Mouse (Mus musculus) stomach, embryonic 14.5 days (tissue): Measurements from ENCODE around the gene Zc3h12d. TPM values are rescaled to one million over a fixed set of nuclear protein-coding genes. Genes with fewer than 3 reads are reported as not detected.

Experiments used
- ATAC-seq: fragments of 200-750 bp; cut with Nextera tagmentation; 2 replicates; pipeline ENCODE4 v1.8.0; 2017; ENCODE audit warnings: low read depth, moderate TSS enrichment; ENCODE audit not compliant: insufficient number of reproducible peaks, insufficient read depth, low FRiP score
- H3K27ac ChIP-seq: fragments of 300-500 bp; sonication (generic); 2 replicates; pipeline ENCODE4 v1.5.1; 2014; ENCODE audit warnings: mild to moderate bottlenecking, low read length, moderate library complexity, mixed read lengths
- H3K27me3 ChIP-seq: fragments of 300-500 bp; sonication (generic); 2 replicates; pipeline ENCODE4 v1.6.1; 2014; ENCODE audit warnings: low read length, control low read depth, mixed read lengths; ENCODE audit not compliant: control insufficient read depth, insufficient read depth
- H3K36me3 ChIP-seq: fragments of 300-500 bp; sonication (generic); 2 replicates; pipeline ENCODE4 v1.6.1; 2014; ENCODE audit warnings: mild to moderate bottlenecking, control low read depth, low read length, moderate library complexity, mixed read lengths; ENCODE audit not compliant: control insufficient read depth, insufficient read depth
- H3K4me1 ChIP-seq: fragments of 300-500 bp; sonication (generic); 2 replicates; pipeline ENCODE4 v1.6.1; 2014; ENCODE audit warnings: low read length, control low read depth, mixed read lengths; ENCODE audit not compliant: control insufficient read depth, insufficient read depth
- H3K4me2 ChIP-seq: fragments of 300-500 bp; sonication (generic); replicated peaks from 2 replicates; pipeline ENCODE4 v1.6.1; 2014; ENCODE audit warnings: low read depth, low read length, control low read depth
- H3K4me3 ChIP-seq: fragments of 300-500 bp; sonication (generic); 2 replicates; pipeline ENCODE4 v1.5.1; 2014; ENCODE audit warnings: low read depth, low read length, control low read depth
- H3K9ac ChIP-seq: fragments of 300-500 bp; sonication (generic); replicated peaks from 2 replicates; pipeline ENCODE4 v1.6.1; 2014; ENCODE audit warnings: low read depth, mild to moderate bottlenecking, control low read depth, low read length, moderate library complexity, mixed read lengths
- H3K9me3 ChIP-seq: fragments of 300-500 bp; sonication (generic); 2 replicates; pipeline ENCODE4 v1.6.1; 2016; ENCODE audit warnings: low read depth, low read length, control low read depth; ENCODE audit not compliant: control insufficient read depth
- WGBS: fragments of 180-500 bp; shearing (Covaris S2); extraction: QIAGEN DNeasy Blood & Tissue Kit; methylation state at CpG from one replicate; pipeline ENCODE4 v1.1.7; 2014; 5-methylcytosine and 5-hydroxymethylcytosine counted together
- polyA plus RNA-seq: library from polyadenylated mRNA; unstranded; fragments of >200 nt; fragmentation: Nextera tagmentation; extraction: Ambion mirVana; gene quantifications from 2 replicates; pipeline ENCODE4 v1.2.1, GENCODE M21; 2014

The Zc3h12d gene
- polyA plus RNA-seq, 1 experiment from 2014 or later, result 0.17 TPM

DNA sequence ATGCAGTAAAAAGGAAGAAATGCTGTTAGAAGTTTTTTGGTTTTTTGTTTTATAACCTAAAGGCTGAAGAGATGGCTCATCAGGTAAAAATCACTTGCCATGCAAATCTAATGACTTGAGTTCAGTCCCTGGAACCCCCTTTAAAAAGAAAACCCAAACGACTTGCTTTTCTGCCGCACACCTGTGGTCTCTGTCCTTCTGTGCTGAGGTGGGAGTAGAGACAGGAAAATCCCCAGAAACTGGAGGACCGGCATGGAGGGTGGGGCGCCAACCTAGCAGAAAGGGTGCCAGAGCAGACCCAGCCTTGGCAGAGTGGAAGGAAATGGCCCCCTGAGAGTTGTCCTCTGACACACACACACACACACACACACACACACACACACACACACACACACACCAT lies 13.6 kb upstream of the Zc3h12d start:
- Histone ChIP-seq H3K4me3 (no peak overlapping the region), H3K4me1 (no peaks in the 10 kb centered on the region), H3K27ac (no peak overlapping the region), H3K9me3 (no peaks in the 10 kb centered on the region), H3K4me2 (no peak overlapping the region), H3K27me3 (no peaks in the 10 kb centered on the region), H3K9ac (no peak overlapping the region), H3K36me3 (peaks cover 31% of the 10 kb centered on the region)
- no peak for ATAC-seq
- 92% methylated on average over 4 of the region's 4 CpGs for WGBS

- H3K9ac ChIP-seq, result no peak overlapping the region
- WGBS, result 88% methylated on average over 4 of the region's 4 CpGs
- ATAC-seq, result no peak
- H3K27me3 ChIP-seq, result no peaks in the 10 kb centered on the region
- H3K4me3 ChIP-seq, result no peak overlapping the region
- H3K27ac ChIP-seq, result no peak overlapping the region
- peaks cover 29% of the 10 kb centered on the region for H3K36me3 ChIP-seq
- no peak overlapping the region for H3K4me2 ChIP-seq
- H3K9me3 ChIP-seq, result no peaks in the 10 kb centered on the region
- no peaks in the 10 kb centered on the region for H3K4me1 ChIP-seq
These were observed 13.1 kb upstream of the Zc3h12d start for GRCm38 (mm10) chr10:7819156-7819555.

GRCm38 (mm10) chr10:7819603-7820002 lies 12.7 kb upstream of the Zc3h12d start:
- 86% methylated on average over 4 of the region's 4 CpGs for WGBS
- H3K4me1 ChIP-seq, result no peaks in the 10 kb centered on the region
- H3K9me3 ChIP-seq, result no peaks in the 10 kb centered on the region
- H3K27me3 ChIP-seq, result no peaks in the 10 kb centered on the region
- H3K4me3 ChIP-seq, result no peak overlapping the region
- no peak overlapping the region for H3K4me2 ChIP-seq
- H3K9ac ChIP-seq, result no peak overlapping the region
- H3K27ac ChIP-seq, result no peak overlapping the region
- ATAC-seq, result no peak
- peaks cover 25% of the 10 kb centered on the region for H3K36me3 ChIP-seq

- no peaks in the 10 kb centered on the region for H3K9me3 ChIP-seq
- no peak overlapping the region for H3K9ac ChIP-seq
- H3K4me3 ChIP-seq, result no peak overlapping the region
- no peak overlapping the region for H3K4me2 ChIP-seq
- H3K27ac ChIP-seq, result no peak overlapping the region
- no peaks in the 10 kb centered on the region for H3K27me3 ChIP-seq
- peaks cover 22% of the 10 kb centered on the region for H3K36me3 ChIP-seq
- H3K4me1 ChIP-seq, result no peaks in the 10 kb centered on the region
- WGBS, result 87% methylated on average over 5 of the region's 5 CpGs
- ATAC-seq, result no peak
These were observed 12.1 kb upstream of the Zc3h12d start for GRCm38 (mm10) chr10:7820171-7820570.

- ATAC-seq, result no peak
- H3K36me3 ChIP-seq, result peaks cover 11% of the 10 kb centered on the region
These were observed 10.3 kb upstream of the Zc3h12d start for GRCm38 (mm10) chr10:7821981-7822380.

DNA sequence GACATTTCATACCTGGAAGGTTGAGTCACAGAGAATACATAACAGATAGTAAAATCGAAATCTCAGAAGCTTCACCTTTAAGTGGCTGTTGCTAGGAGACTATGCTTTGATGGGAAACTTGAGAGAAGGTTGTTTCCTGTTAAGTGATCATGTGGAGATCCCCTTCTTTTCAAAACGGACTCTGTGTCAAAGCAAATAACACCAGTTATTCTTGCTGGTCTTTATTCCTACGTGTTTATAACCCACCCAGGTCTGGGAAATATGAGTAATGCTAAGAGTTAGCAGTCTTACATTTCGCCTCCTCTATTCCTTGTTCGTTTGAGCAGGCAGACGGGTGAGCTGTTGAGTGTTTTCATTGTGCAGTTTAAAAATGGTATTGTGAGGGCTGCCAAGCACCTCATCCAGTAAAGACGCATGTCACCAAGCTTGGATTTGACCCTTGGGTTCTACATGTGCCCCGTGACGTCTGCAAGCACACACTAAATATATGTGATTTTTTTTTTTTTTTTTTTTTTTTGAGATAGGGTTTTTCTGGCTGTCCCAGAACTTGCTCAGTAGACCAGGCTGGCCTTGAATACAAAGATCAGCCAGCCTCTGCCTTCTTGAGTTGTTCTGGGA lies 7.5 kb upstream of the Zc3h12d start:
- Histone ChIP-seq H3K4me1 (no peaks in the 10 kb centered on the region), H3K9me3 (no peaks in the 10 kb centered on the region), H3K27me3 (no peaks in the 10 kb centered on the region), H3K9ac (no peak overlapping the region), H3K4me3 (no peak overlapping the region), H3K36me3 (peaks cover 8% of the 10 kb centered on the region), H3K27ac (no peak overlapping the region), H3K4me2 (no peak overlapping the region)
- no peak for ATAC-seq
- WGBS, result 85% methylated on average over 9 of the region's 9 CpGs

More at GRCm38 (mm10) chr10:7821981-7822380, 10.3 kb upstream of the Zc3h12d start:
- Histone ChIP-seq H3K27me3 (no peaks in the 10 kb centered on the region), H3K27ac (no peak overlapping the region), H3K4me3 (no peak overlapping the region), H3K9ac (no peak overlapping the region), H3K4me2 (no peak overlapping the region), H3K9me3 (no peaks in the 10 kb centered on the region), H3K4me1 (no peaks in the 10 kb centered on the region)
- 94% methylated on average over 12 of the region's 12 CpGs for WGBS

- 88% methylated on average over 4 of the region's 4 CpGs for WGBS
- Histone ChIP-seq H3K27me3 (no peaks in the 10 kb centered on the region), H3K4me3 (no peak overlapping the region), H3K36me3 (peaks cover 8% of the 10 kb centered on the region), H3K4me1 (no peaks in the 10 kb centered on the region), H3K27ac (no peak overlapping the region), H3K4me2 (no peak overlapping the region), H3K9ac (no peak overlapping the region), H3K9me3 (no peaks in the 10 kb centered on the region)
- no peak for ATAC-seq
These were observed 7.0 kb upstream of the Zc3h12d start for GRCm38 (mm10) chr10:7825281-7825665.

DNA sequence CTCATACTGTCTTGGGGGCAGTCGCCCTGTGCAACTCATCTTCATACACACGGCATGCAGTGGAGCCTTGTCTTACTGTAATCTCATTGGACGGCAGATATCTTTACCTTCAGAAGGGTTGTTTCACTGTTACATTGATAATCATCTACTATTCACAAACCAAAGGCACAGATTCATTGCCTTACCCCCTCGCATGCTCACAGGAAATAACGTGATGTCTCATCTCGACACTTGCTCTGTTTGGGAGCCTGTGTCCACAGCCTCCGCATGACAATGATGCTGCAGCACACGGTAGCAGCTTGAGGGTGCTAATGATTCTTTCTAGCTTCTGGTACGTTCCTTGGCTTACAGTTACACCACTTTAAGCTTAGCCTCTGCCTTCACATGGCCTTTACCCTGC lies 6.2 kb upstream of the Zc3h12d start:
- H3K36me3 ChIP-seq, result peaks cover 8% of the 10 kb centered on the region
- H3K4me2 ChIP-seq, result no peak overlapping the region
- 92% methylated on average over 9 of the region's 9 CpGs for WGBS
- H3K27ac ChIP-seq, result no peak overlapping the region
- no peak for ATAC-seq
- no peaks in the 10 kb centered on the region for H3K9me3 ChIP-seq
- H3K4me1 ChIP-seq, result no peaks in the 10 kb centered on the region
- H3K4me3 ChIP-seq, result no peak overlapping the region
- no peaks in the 10 kb centered on the region for H3K27me3 ChIP-seq
- H3K9ac ChIP-seq, result no peak overlapping the region
